Mouse (Mus musculus) thymus, postnatal 0 days (tissue): ENCODE measurements around the gene Dennd4c. TPM values are rescaled to one million over a fixed set of nuclear protein-coding genes. Genes with fewer than 3 reads are reported as not detected.

Experiments
- DNase-seq: peaks from one replicate; pipeline ENCODE4 v3.0.0-alpha.2; 2015; ENCODE audit warnings: low spot score
- polyA plus RNA-seq: library from polyadenylated mRNA; unstranded; fragments of >200 nt; fragmentation: Nextera tagmentation; extraction: Ambion mirVana; gene quantifications from 2 replicates; pipeline ENCODE4 v1.2.1, GENCODE M21; 2015

Dennd4c gene
- polyA plus RNA-seq, 1 experiment from 2014 or later: 6.3 TPM

DNA sequence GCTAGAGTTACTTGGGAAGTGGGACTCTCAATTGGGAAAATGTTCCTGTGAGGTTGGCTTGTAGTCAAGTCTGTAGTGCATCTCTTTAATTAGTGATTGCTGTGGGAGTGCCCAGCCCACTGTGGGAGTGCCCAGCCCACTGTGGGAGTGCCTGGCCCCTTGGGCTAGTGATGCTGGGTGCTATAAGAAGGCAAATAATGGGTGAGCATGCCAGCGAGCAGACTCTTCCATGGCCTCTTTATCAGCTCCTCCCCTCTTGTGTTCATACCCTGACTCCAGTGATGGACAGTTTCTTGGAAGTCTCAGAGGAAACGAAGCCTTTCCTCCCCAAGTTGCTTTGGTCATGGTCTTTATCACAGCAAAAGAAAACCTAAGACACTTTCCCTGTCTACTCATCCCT is 134.1 kb downstream of the Dennd4c start:
- DNase-seq: no peak

DNA sequence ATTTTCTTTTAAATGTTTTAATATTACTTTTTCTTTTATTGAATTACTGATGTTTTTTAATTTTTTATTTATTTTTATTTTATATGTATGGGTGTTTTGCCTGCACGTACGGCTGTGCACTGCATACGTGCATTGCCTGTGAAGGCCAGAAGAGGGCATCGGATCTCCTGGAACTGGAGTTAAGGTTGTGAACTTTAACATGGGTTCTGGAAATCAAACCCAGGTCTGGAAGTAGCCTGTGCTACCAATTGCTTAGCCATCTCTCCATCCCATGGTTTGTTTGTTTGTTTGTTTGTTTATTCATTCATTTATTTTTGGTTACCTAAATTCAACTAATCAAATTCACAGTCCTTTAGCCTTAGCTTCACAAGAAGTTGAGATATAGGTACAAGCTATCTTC is 136.6 kb downstream of the Dennd4c start:
- peak; percentile 54 for DNase-seq

DNA sequence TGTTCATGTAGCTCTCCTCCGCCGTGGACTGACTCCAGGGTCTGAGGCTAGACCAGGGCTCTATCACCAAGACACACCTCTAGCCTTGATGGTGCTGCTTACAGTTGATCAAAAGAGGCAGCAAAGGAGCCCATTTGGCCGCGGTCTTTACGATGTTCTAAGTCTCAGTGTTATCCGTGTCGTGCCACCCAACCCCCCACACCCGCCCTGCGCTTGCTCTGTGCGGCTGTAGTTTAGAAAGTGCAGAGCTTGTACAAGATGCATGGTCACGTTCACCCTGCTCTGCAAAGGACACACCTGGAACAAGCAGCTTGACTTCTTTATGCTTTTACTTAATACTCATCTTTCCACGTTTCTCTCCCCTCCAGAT is 137.4 kb downstream of the Dennd4c start:
- peak; percentile 71 for DNase-seq

DNA sequence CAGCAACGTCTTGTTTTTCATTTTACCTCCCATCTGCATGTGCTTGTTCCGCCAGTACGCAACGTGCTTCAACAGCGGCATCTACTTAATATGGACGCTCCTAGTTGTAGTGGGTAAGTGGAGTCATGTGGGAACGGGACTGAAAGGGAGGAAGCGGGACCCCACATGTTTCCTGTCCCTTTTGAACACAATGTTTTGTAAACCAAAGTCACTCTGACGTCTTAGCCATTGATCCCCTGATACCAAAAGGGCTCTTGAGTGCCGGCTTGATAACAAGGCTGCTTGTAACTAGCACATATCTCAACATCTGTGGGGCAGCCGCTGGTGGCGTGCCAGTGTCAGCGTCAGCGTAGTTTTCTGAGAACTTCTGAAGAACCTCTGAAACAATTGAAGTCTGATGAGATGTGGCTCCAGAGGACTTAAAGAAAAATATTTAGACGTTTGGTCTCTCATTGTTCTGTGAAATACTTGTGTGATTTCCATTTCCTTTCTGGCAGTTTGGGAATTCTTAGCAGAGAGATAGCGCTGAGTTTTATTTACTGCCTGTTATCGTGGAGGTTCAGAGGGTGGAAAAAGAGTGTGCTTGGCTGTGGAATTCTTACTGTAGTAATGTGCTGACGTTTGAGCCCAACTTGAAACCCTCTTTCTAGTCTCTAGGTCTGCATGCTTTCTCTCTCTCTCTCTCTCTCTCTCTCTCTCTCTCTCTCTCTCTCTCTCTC is 138.0 kb downstream of the Dennd4c start:
- peak; percentile 81 for DNase-seq

DNA sequence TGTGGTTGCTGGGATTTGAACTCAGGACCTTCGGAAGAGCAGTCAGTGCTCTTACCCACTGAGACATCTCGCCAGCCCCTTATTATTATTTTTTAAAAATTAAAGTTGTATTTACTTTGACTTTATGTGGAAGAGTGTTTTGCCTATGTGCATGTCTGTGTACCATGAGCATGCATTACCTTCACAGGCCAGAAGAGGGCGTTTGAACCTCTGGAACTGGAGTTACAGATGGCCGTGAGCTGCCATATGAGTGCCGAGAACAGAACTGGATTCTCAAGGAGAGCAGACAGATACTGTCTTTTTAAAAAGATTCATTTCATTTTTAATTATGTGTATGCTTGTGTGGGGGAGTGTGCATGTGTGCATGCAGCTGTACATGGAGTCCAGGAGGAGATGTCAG is 139.5 kb downstream of the Dennd4c start:
- peak; percentile 33 for DNase-seq

DNA sequence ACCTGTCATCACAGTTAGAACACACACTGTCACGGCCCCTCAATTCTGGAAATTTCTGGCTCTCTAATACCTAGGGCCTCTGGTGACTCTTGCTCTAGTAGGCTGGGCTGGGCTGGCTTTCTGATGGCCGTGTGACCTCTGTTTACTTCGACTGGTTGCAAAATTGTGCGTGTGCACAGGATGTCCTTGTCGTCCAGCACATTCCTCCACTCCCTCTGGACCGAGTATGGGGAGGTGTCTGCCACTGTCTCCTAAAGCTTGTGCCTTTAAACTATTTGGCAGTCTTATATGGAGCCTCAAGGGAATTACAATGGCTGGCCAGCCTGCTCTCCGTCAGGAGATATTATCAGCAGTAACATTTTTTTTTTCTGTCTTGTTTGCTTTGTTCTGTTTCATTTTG is 149.1 kb downstream of the Dennd4c start:
- DNase-seq: no peak

DNA sequence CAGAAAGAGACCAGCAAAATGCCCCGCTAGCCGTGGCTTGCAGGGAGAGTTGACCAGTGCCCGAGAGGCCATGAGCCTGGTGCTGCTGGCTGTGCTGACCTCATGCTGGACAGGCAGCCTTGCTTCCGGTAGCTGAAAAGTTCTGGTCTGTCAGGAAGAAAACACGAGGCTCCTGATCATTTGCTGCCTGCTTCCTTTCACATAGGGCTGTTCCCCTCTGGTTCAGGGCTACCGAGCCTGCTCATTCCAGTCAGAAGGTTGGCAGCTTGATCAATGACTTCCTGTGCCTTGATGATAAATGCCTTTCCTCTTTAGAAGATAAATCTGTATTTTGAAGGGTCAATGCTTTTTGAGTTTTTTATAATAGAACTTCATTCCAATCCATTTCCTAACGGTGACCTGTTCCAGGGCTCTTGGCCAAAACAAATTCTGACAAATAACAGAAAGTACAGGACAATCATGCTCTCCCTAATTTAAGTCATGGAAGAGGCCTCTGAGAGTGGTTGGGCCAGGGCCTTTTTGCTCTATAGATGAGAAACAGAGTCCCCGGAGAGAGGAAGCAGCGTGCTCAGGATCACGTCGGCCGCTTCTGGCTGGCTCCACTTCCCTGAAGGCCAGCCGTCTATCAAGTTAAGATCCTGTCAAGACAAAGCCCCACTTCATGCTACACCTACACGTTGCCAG is 150.6 kb downstream of the Dennd4c start:
- no peak for DNase-seq

Other genes with a start within 250 kb of the Dennd4c start
- gene Saxo1, start 190.2 kb upstream of the Dennd4c start, polyA plus RNA-seq: 0.31 TPM in 1 of 2 replicates, not detected in the other
- gene Rraga, start 172.9 kb upstream of the Dennd4c start, polyA plus RNA-seq: 51.2 and 53.4 TPM in 2 replicates
- gene Haus6, start 136.5 kb upstream of the Dennd4c start, polyA plus RNA-seq: 16.7 and 17.2 TPM in 2 replicates
- 63.0 and 71.7 TPM in 2 replicates for gene Plin2, start 78.5 kb upstream of the Dennd4c start, polyA plus RNA-seq
- gene Rps6, start 108.9 kb downstream of the Dennd4c start, polyA plus RNA-seq: 922 and 983 TPM in 2 replicates
- 3.9 and 4.3 TPM in 2 replicates for gene Acer2, start 125.8 kb downstream of the Dennd4c start, polyA plus RNA-seq